Mouse (Mus musculus): ENCODE data around the gene Cntnap2. TPM values are rescaled to one million over a fixed set of nuclear protein-coding genes. Genes with fewer than 3 reads are reported as not detected.

The Cntnap2 gene
- polyA plus RNA-seq, 1 experiment from 2014 or later, result 0.55 TPM

DNA sequence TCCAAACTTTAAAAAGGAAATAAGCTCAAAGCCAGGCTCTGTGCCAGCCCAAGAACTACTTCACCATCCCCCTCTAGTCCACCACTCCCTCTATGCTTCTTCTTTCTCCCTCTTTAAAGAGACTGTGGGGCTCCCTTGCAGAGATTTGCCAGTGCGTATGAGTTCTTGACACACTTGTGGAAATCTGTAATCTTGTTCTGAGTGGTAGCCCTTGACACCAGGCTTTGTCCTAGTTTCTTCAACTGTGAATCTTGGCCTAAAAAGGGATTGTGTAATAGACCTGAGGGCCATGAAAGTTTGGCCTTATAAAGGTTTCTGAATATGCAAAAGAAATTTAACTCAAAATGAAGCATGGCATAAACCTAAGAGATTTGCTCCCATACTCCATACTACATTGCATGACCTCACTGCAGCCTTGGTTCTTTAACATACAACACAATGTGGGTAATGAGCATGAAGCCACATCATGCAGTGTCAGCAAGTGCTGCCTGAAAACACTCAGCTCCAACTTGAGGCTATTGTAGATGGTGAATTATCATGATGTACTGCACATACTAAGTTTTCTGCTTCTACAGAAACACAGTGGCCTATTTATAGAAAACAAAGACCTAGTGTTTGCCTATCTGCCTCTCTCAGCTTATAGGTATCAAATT is 1084.2 kb downstream of the Cntnap2 start:
- no peaks in the 10 kb centered on the region for H3K4me1 ChIP-seq (ENCODE audit: control insufficient read depth in 2 of 2, insufficient read depth in 2 of 2, low read length in 2 of 2)
- 55% methylated on average over 1 of the region's 1 CpGs for WGBS

DNA sequence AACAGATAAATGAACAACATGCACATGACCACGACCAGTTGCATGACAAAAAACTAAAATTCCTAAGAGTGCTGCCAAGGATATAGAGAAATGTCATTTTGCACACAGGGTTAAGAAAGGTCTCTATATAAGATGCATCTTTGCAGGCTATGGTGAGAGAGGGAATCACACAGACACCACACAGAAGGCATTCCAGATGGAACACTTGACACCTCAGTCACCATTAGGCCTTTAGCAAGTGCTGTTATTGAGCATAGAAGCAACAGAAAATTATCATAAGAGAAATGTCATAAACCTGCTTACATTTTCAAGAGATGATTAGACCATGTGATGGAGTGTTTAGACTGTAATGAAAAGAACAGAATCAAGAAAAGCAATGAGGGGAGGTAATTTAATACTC is 1107.7 kb downstream of the Cntnap2 start:
- Histone ChIP-seq H3K9ac (ENCODE audit: low read length) (no peak overlapping the region), H3K4me1 (ENCODE audit: control insufficient read depth in 2 of 2, insufficient read depth in 2 of 2, low read length in 2 of 2) (no peaks in the 10 kb centered on the region), H3K4me2 (ENCODE audit: low read length) (no peak overlapping the region), H3K9me3 (ENCODE audit: control insufficient read depth, low read length) (no peaks in the 10 kb centered on the region), H3K4me3 (ENCODE audit: control insufficient read depth in 1 of 2, insufficient read depth in 1 of 2, low read depth in 1 of 2, low read length in 2 of 2) (no peak overlapping the region), H3K36me3 (ENCODE audit: control insufficient read depth, insufficient read depth, low read length) (no peaks in the 10 kb centered on the region), H3K27me3 (ENCODE audit: control insufficient read depth, insufficient read depth, low read length) (no peaks in the 10 kb centered on the region), H3K27ac (replicated peaks in 1 of 2; ENCODE audit: control insufficient read depth in 1 of 2, insufficient read depth in 1 of 2, low read depth in 2 of 2, low read length in 2 of 2) (no peak overlapping the region)
- no peak for ATAC-seq (ENCODE audit: insufficient number of reproducible peaks, insufficient read depth, low FRiP score, low read depth)
- 62% methylated on average over 1 of the region's 1 CpGs for WGBS

More for the DNA sequence above, 1084.2 kb downstream of the Cntnap2 start:
- no peak overlapping the region for H3K9ac ChIP-seq (ENCODE audit: low read length)
- no peak overlapping the region for H3K4me2 ChIP-seq (ENCODE audit: low read length)
- no peaks in the 10 kb centered on the region for H3K9me3 ChIP-seq (ENCODE audit: control insufficient read depth, low read length)
- ATAC-seq (ENCODE audit: insufficient number of reproducible peaks, insufficient read depth, low FRiP score, low read depth), result no peak
- H3K27ac ChIP-seq (replicated peaks in 1 of 2; ENCODE audit: control insufficient read depth in 1 of 2, insufficient read depth in 1 of 2, low read depth in 2 of 2, low read length in 2 of 2), result no peak overlapping the region
- no peak overlapping the region for H3K4me3 ChIP-seq (ENCODE audit: control insufficient read depth in 1 of 2, insufficient read depth in 1 of 2, low read depth in 1 of 2, low read length in 2 of 2)
- no peaks in the 10 kb centered on the region for H3K27me3 ChIP-seq (ENCODE audit: control insufficient read depth, insufficient read depth, low read length)
- H3K36me3 ChIP-seq (ENCODE audit: control insufficient read depth, insufficient read depth, low read length), result no peaks in the 10 kb centered on the region

DNA sequence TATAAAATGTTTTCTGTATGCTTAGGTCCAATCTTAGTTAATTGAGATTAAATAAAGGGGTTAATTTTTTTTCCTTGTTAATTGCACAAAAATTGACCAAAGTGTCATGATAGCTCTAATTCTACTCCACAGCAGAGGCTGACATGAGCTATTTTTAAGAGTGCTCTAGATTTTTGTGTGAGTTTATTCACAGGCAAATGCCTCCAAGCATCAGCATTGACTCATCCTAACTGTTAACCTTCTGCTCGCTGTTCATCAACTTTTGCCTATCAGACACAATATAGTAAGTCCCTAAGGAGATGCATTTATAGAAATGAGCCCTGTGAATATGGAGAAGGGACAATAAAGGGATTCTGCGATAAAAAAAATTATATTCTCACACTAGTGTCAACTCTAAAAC is 1138.1 kb downstream of the Cntnap2 start:
- WGBS, result 83% methylated on average over 2 of the region's 2 CpGs
- Histone ChIP-seq H3K9me3 (ENCODE audit: control insufficient read depth, low read length) (no peaks in the 10 kb centered on the region), H3K4me3 (ENCODE audit: control insufficient read depth in 1 of 2, insufficient read depth in 1 of 2, low read depth in 1 of 2, low read length in 2 of 2) (no peak overlapping the region), H3K4me2 (ENCODE audit: low read length) (no peak overlapping the region), H3K4me1 (ENCODE audit: control insufficient read depth in 2 of 2, insufficient read depth in 2 of 2, low read length in 2 of 2) (no peaks in the 10 kb centered on the region), H3K27me3 (ENCODE audit: control insufficient read depth, insufficient read depth, low read length) (no peaks in the 10 kb centered on the region), H3K27ac (replicated peaks in 1 of 2; ENCODE audit: control insufficient read depth in 1 of 2, insufficient read depth in 1 of 2, low read depth in 2 of 2, low read length in 2 of 2) (no peak overlapping the region), H3K36me3 (ENCODE audit: control insufficient read depth, insufficient read depth, low read length) (no peaks in the 10 kb centered on the region), H3K9ac (ENCODE audit: low read length) (no peak overlapping the region)
- no peak for ATAC-seq (ENCODE audit: insufficient number of reproducible peaks, insufficient read depth, low FRiP score, low read depth)

DNA sequence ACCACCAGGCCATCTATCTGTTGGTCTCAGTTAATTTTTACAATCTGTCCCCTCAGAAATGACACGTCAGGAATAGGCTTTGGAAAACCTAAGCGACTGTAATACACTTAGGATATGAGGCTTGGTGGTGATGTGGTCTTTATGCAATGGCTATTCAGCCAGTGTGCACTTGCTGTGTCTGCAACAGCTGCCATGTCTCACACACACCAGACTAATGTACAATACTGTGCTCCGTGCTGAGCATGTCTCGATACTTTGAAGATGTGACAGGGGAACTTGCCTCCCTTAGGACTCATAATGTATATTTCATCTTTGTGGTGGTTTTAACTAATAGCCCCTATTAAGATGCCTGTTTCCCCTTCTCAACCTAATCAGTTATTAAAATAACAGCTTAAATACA is 1142.7 kb downstream of the Cntnap2 start:
- Histone ChIP-seq H3K27me3 (ENCODE audit: control insufficient read depth, insufficient read depth, low read length) (no peaks in the 10 kb centered on the region), H3K36me3 (ENCODE audit: control insufficient read depth, insufficient read depth, low read length) (no peaks in the 10 kb centered on the region)

DNA sequence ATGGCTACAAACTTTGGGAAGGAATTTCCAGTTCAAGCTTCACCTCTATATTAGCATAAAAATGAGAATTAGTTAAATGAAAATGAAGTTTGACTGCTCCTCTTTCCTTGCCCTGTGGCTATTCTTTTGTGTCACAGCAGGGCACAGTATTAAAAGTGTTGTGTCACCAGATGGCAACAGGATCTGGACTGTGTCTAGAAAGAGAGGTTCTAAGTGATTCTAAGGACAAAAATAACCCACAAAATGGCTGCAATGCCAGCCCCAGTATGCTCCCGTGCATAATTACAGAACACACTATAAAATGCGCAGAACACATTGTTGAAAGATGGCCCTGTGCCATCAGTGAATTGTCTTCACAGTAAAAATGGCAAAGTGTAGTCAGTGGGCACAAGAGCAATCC is 1146.4 kb downstream of the Cntnap2 start:
- Histone ChIP-seq H3K27me3 (ENCODE audit: control insufficient read depth, insufficient read depth, low read length) (no peaks in the 10 kb centered on the region), H3K4me3 (ENCODE audit: control insufficient read depth in 1 of 2, insufficient read depth in 1 of 2, low read depth in 1 of 2, low read length in 2 of 2) (no peak overlapping the region), H3K27ac (replicated peaks in 1 of 2; ENCODE audit: control insufficient read depth in 1 of 2, insufficient read depth in 1 of 2, low read depth in 2 of 2, low read length in 2 of 2) (no peak overlapping the region), H3K4me2 (ENCODE audit: low read length) (no peak overlapping the region), H3K36me3 (ENCODE audit: control insufficient read depth, insufficient read depth, low read length) (no peaks in the 10 kb centered on the region), H3K9me3 (ENCODE audit: control insufficient read depth, low read length) (no peaks in the 10 kb centered on the region), H3K9ac (ENCODE audit: low read length) (no peak overlapping the region), H3K4me1 (ENCODE audit: control insufficient read depth in 2 of 2, insufficient read depth in 2 of 2, low read length in 2 of 2) (no peaks in the 10 kb centered on the region)
- no peak for ATAC-seq (ENCODE audit: insufficient number of reproducible peaks, insufficient read depth, low FRiP score, low read depth)
- 60% methylated on average over 2 of the region's 2 CpGs for WGBS

More for the DNA sequence above, 1142.7 kb downstream of the Cntnap2 start:
- no peaks in the 10 kb centered on the region for H3K9me3 ChIP-seq (ENCODE audit: control insufficient read depth, low read length)
- H3K4me3 ChIP-seq (ENCODE audit: control insufficient read depth in 1 of 2, insufficient read depth in 1 of 2, low read depth in 1 of 2, low read length in 2 of 2), result no peak overlapping the region
- no peaks in the 10 kb centered on the region for H3K4me1 ChIP-seq (ENCODE audit: control insufficient read depth in 2 of 2, insufficient read depth in 2 of 2, low read length in 2 of 2)
- WGBS, result 80% methylated on average over 4 of the region's 4 CpGs
- no peak overlapping the region for H3K9ac ChIP-seq (ENCODE audit: low read length)
- no peak overlapping the region for H3K4me2 ChIP-seq (ENCODE audit: low read length)
- no peak for ATAC-seq (ENCODE audit: insufficient number of reproducible peaks, insufficient read depth, low FRiP score, low read depth)
- no peak overlapping the region for H3K27ac ChIP-seq (replicated peaks in 1 of 2; ENCODE audit: control insufficient read depth in 1 of 2, insufficient read depth in 1 of 2, low read depth in 2 of 2, low read length in 2 of 2)

DNA sequence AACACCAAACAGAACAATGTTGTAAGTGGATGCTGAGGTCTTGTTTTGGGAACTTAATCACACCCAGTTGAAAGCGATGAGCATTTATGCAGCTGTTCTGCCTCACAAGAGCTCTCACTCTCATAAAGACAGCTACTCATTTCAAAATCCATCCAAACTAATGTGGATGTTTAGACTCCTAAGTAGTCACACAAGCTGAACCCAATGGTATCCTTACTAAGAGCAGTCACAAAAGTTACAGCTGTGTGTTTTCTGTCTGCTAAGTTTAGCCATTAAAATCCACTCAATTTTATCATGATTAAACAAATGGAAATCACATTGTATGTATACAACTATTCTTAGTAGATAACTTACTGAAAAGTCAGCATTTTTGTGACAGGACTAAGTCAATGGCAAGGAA is 1173.7 kb downstream of the Cntnap2 start:
- no peak for ATAC-seq (ENCODE audit: insufficient number of reproducible peaks, insufficient read depth, low FRiP score, low read depth)
- H3K9ac ChIP-seq (ENCODE audit: low read length), result no peak overlapping the region

DNA sequence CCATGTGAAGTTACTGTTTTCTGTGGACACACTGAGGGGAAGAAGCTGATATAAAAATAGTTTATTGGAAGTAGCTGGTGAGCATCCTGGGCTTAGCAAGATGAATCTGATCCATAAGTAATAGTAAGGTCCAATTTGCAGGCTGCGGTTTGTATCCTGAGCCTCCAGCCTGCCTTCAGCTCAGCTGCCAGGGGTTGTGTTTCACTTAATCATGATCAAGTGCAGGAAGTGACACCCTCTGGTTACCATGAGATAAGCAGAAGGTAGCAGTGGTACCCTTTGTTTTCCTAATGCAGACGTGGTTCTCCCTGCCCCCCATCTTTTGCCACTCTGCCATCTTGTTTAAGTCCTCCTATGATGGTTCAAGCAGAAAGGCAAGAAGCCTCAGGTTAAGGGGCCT is 1181.2 kb downstream of the Cntnap2 start:
- Histone ChIP-seq H3K4me3 (ENCODE audit: control insufficient read depth in 1 of 2, insufficient read depth in 1 of 2, low read depth in 1 of 2, low read length in 2 of 2) (no peak overlapping the region), H3K27ac (replicated peaks in 1 of 2; ENCODE audit: control insufficient read depth in 1 of 2, insufficient read depth in 1 of 2, low read depth in 2 of 2, low read length in 2 of 2) (no peak overlapping the region), H3K4me1 (ENCODE audit: control insufficient read depth in 2 of 2, insufficient read depth in 2 of 2, low read length in 2 of 2) (no peaks in the 10 kb centered on the region), H3K9ac (ENCODE audit: low read length) (no peak overlapping the region), H3K27me3 (ENCODE audit: control insufficient read depth, insufficient read depth, low read length) (no peaks in the 10 kb centered on the region), H3K4me2 (ENCODE audit: low read length) (no peak overlapping the region), H3K36me3 (ENCODE audit: control insufficient read depth, insufficient read depth, low read length) (no peaks in the 10 kb centered on the region), H3K9me3 (ENCODE audit: control insufficient read depth, low read length) (no peaks in the 10 kb centered on the region)
- WGBS, result 47% methylated on average over 2 of the region's 2 CpGs
- no peak for ATAC-seq (ENCODE audit: insufficient number of reproducible peaks, insufficient read depth, low FRiP score, low read depth)

More for the DNA sequence above, 1173.7 kb downstream of the Cntnap2 start:
- no peak overlapping the region for H3K4me2 ChIP-seq (ENCODE audit: low read length)
- WGBS, result 94% methylated on average over 1 of the region's 1 CpGs
- H3K4me1 ChIP-seq (ENCODE audit: control insufficient read depth in 2 of 2, insufficient read depth in 2 of 2, low read length in 2 of 2), result no peaks in the 10 kb centered on the region
- H3K9me3 ChIP-seq (ENCODE audit: control insufficient read depth, low read length), result no peaks in the 10 kb centered on the region
- no peak overlapping the region for H3K4me3 ChIP-seq (ENCODE audit: control insufficient read depth in 1 of 2, insufficient read depth in 1 of 2, low read depth in 1 of 2, low read length in 2 of 2)
- H3K27me3 ChIP-seq (ENCODE audit: control insufficient read depth, insufficient read depth, low read length), result no peaks in the 10 kb centered on the region
- no peaks in the 10 kb centered on the region for H3K36me3 ChIP-seq (ENCODE audit: control insufficient read depth, insufficient read depth, low read length)
- no peak overlapping the region for H3K27ac ChIP-seq (replicated peaks in 1 of 2; ENCODE audit: control insufficient read depth in 1 of 2, insufficient read depth in 1 of 2, low read depth in 2 of 2, low read length in 2 of 2)

DNA sequence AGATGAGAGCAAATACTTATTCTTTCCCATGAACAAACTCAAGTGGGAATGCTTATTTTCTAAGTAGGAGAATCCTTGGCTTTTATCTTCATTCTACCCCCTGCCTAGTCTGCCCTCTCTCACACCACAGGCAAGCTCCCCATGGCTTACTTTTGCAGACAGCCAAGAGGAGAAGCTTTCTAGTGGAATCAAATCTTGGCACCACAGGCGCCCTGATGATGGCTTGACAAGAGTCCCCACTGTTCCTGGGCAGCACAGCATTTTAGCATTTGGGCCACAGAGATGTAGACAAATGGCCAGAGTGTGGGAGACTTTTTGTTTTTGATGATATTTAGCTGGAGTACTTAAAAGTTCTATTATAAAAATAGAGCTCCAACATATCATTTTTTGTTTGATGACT is 1204.0 kb downstream of the Cntnap2 start:
- H3K9me3 ChIP-seq (ENCODE audit: control insufficient read depth, low read length), result no peaks in the 10 kb centered on the region
- no peak overlapping the region for H3K4me3 ChIP-seq (ENCODE audit: control insufficient read depth in 1 of 2, insufficient read depth in 1 of 2, low read depth in 1 of 2, low read length in 2 of 2)
- H3K27ac ChIP-seq (replicated peaks in 1 of 2; ENCODE audit: control insufficient read depth in 1 of 2, insufficient read depth in 1 of 2, low read depth in 2 of 2, low read length in 2 of 2), result no peak overlapping the region
- no peak overlapping the region for H3K9ac ChIP-seq (ENCODE audit: low read length)
- no peak for ATAC-seq (ENCODE audit: insufficient number of reproducible peaks, insufficient read depth, low FRiP score, low read depth)
- no peaks in the 10 kb centered on the region for H3K4me1 ChIP-seq (ENCODE audit: control insufficient read depth in 2 of 2, insufficient read depth in 2 of 2, low read length in 2 of 2)
- no peaks in the 10 kb centered on the region for H3K36me3 ChIP-seq (ENCODE audit: control insufficient read depth, insufficient read depth, low read length)
- H3K4me2 ChIP-seq (ENCODE audit: low read length), result no peak overlapping the region
- 30% methylated on average over 1 of the region's 1 CpGs for WGBS
- no peaks in the 10 kb centered on the region for H3K27me3 ChIP-seq (ENCODE audit: control insufficient read depth, insufficient read depth, low read length)

Measured in heart, embryonic 14.5 days (tissue).